Mouse (Mus musculus) thymus, adult 2 months (tissue): Measurements from ENCODE around the gene Oaz3.

Source experiments
- CTCF ChIP-seq: fragments of 200-500 bp; IDR thresholded peaks from 2 replicates; pipeline ENCODE4 v1.5.1; 2012; ENCODE audit warnings: mild to moderate bottlenecking, control low read depth, low read length, moderate library complexity, borderline replicate concordance; ENCODE audit not compliant: control insufficient read depth, poor library complexity, insufficient read depth; ENCODE audit errors: extremely low read depth
- POLR2A ChIP-seq: fragments of 200-500 bp; IDR thresholded peaks from 2 replicates; pipeline ENCODE4 v1.6.1; 2012; ENCODE audit warnings: mild to moderate bottlenecking, low read length, control low read depth, moderate library complexity; ENCODE audit not compliant: control insufficient read depth, poor library complexity, insufficient read depth; ENCODE audit errors: extremely low read depth

DNA sequence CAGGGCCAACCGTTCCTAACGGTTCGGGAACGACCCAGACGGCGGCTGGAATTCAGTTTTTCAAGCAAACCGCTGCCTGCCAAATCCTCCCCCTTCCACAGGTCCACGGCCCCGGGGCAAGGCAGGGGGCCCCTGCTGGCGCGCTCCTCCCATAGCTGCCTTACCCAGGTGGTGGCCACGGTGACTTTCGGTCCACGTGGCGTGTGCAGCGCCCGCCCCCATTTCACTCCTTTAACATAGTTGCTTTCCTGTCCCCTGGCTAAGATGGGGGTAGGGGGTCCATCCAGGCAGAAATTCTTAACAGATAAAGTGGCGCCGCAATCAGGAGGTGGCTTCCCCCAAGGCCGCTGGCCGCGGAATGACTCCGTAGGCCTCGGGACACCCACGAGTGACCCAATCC, 31.2 kb downstream of the Oaz3 start:
- TF ChIP-seq POLR2A = no peak
- no peak for TF ChIP-seq CTCF
